Mouse (Mus musculus): Measurements from ENCODE around the gene Foxn2.

DNA sequence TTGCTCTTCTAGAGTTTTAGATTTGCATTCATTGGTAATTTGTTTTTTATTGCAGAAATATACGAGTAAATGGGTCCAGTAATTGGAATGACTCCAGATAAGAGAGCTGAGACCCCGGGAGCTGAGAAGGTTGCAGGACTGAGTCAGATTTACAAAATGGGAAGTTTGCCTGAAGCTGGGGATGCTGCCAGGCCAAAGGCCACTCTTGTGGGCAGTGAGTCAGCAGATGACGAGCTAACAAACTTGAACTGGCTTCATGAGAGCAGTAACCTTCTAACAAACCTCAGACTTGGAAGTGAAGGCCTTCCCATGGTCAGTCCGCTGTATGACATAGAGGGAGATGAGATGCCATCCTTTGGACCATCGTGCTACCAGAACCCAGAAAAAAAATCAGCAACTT is 22.1 kb downstream of the Foxn2 start:
- TF ChIP-seq CTCF (IDR thresholded peaks at IDR 0.05; ENCODE audit: borderline replicate concordance, insufficient read depth, low read length) (no peak), POLR2A (IDR thresholded peaks at IDR 0.05; ENCODE audit: low read depth, low read length) (no peak)
